Mouse (Mus musculus) ES-Bruce4 (cell line): Measurements from ENCODE around the gene Sptb.

Experiments
- CTCF ChIP-seq: IDR thresholded peaks from one replicate; pipeline ENCODE4 v1.8.1; 2011; ENCODE audit warnings: low read depth, low read length
- EP300 ChIP-seq: IDR thresholded peaks from 2 replicates; pipeline ENCODE4 v1.6.1; 2011; ENCODE audit warnings: low read depth, low read length; ENCODE audit not compliant: insufficient read depth
- POLR2A ChIP-seq: IDR thresholded peaks from one replicate; pipeline ENCODE4 v1.8.1; 2011; ENCODE audit warnings: low read length; ENCODE audit not compliant: insufficient read depth

- TF ChIP-seq CTCF (no peak), POLR2A (no peak), EP300 (no peak)
Observed at GRCm38 (mm10) chr12:76545786-76546370, 164.5 kb downstream of the Sptb start.
